ENCODE assay signal across 14 mouse cellular contexts in genomic region chr2:44632584-44632983, GRCm38 (mm10).
A peak's percentile ranks its signal among the peaks of the same experiment; 100 is the strongest.
DNase-seq lines count a peak whose midpoint lies in the region; ATAC-seq and TF ChIP-seq lines count a peak whose summit lies in the region.
"Had no signal": no experiment of that assay in that cellular context is flagged by ENCODE, and none has a peak within 500 bp of the region (broad histone marks: within the 10 kb centered on the region; RNA-seq: fewer than 3 reads in every experiment).

No protein-coding gene starts in this region.

- H3K4me3 ChIP-seq in layer of hippocampus, adult 2 months: peak overlapping the region; percentile 25
- no peak overlapping the region for H3K4me3 ChIP-seq in forebrain, embryonic 15.5 days
- no peak overlapping the region for H3K4me3 ChIP-seq in midbrain, embryonic 12.5 days
- H3K4me3 ChIP-seq: limb, embryonic 15.5 days had no signal

- TF ChIP-seq CTCF in layer of hippocampus, adult 2 months (conservative IDR thresholded peaks at IDR 0.05): no peak

- whole genome bisulfite sequencing in forebrain, embryonic 15.5 days: 51% methylated on average over 10 of the region's 10 CpGs
- WGBS in midbrain, embryonic 12.5 days: 25% methylated on average over 10 of the region's 10 CpGs

- 0 out of 2 replicates have a peak, but pooled peaks have one; percentile 29 for ATAC-seq in forebrain, embryonic 15.5 days (replicated peaks)
- ATAC-seq in midbrain, embryonic 12.5 days (ENCODE audit: low FRiP score, low read depth): peak; percentile 83
- no peak for ATAC-seq in megakaryocyte, adult 5-6 weeks (ENCODE audit: poor library complexity, severe bottlenecking)

- no peaks in the 10 kb centered on the region for H3K4me1 ChIP-seq in forebrain, embryonic 15.5 days
- peaks cover 15% of the 10 kb centered on the region; the same call in 1 of the 2 replicates for H3K4me1 ChIP-seq in midbrain, embryonic 12.5 days
- H3K4me1 ChIP-seq: limb, embryonic 15.5 days had no signal

- H3K36me3 ChIP-seq in forebrain, embryonic 15.5 days: no peaks in the 10 kb centered on the region
- H3K36me3 ChIP-seq in midbrain, embryonic 12.5 days: no peaks in the 10 kb centered on the region
- H3K36me3 ChIP-seq: limb, embryonic 15.5 days had no signal

- DNase-seq in layer of hippocampus, adult 2 months (ENCODE audit: low spot score in 2 of 2): no peak
- DNase-seq in layer of hippocampus, adult 9-11 months: no peak
- peak; percentile 52 for DNase-seq in retina, adult 2 months (ENCODE audit: low read depth, low spot score)
- no peak for DNase-seq in adrenal gland, postnatal 4 days (ENCODE audit: low spot score in 2 of 2)
- no peak for DNase-seq in thymus, postnatal 10 days (ENCODE audit: low spot score in 2 of 2)
- DNase-seq: adrenal gland, postnatal 14 days; kidney, adult 8-10 months; lung, adult 2 months; right cerebral cortex, postnatal 4 days; thymus, postnatal 36 days had no signal

- H3K9ac ChIP-seq in forebrain, embryonic 15.5 days (replicated peaks): no peak overlapping the region
- H3K9ac ChIP-seq in midbrain, embryonic 12.5 days (replicated peaks): no peak overlapping the region
- H3K9ac ChIP-seq: limb, embryonic 15.5 days had no signal

- H3K27me3 ChIP-seq in forebrain, embryonic 15.5 days: no peaks in the 10 kb centered on the region
- no peaks in the 10 kb centered on the region for H3K27me3 ChIP-seq in midbrain, embryonic 12.5 days
- H3K27me3 ChIP-seq: limb, embryonic 15.5 days had no signal

- no peak overlapping the region for H3K4me2 ChIP-seq in forebrain, embryonic 15.5 days (replicated peaks)
- H3K4me2 ChIP-seq in midbrain, embryonic 12.5 days (replicated peaks): peak overlapping the region; percentile 23
- H3K4me2 ChIP-seq: limb, embryonic 15.5 days had no signal

- peak overlapping the region; percentile 12 for H3K27ac ChIP-seq in layer of hippocampus, adult 2 months
- H3K27ac ChIP-seq in forebrain, embryonic 15.5 days (replicated peaks): no peak overlapping the region
- 0 out of 2 replicates have a peak overlapping the region, but pooled peaks have one; percentile 30 for H3K27ac ChIP-seq in midbrain, embryonic 12.5 days (replicated peaks)
- H3K27ac ChIP-seq: limb, embryonic 15.5 days had no signal

- H3K9me3 ChIP-seq in forebrain, embryonic 15.5 days: no peaks in the 10 kb centered on the region
- H3K9me3 ChIP-seq in midbrain, embryonic 12.5 days: no peaks in the 10 kb centered on the region
- H3K9me3 ChIP-seq: limb, embryonic 15.5 days had no signal
